Mouse (Mus musculus): Measurements from ENCODE around the gene Gba.
A peak's percentile ranks its signal among the peaks of the same experiment; 100 is the strongest.
"Not testable (repeated sequence)": the region's sequence is repeated elsewhere in the genome, so short reads cannot be mapped to it uniquely, and the experiment has no call there.

Gene Gba

GRCm38 (mm10) chr3:89202253-89203141 is at the start of gene Gba:
Gba (plus strand) TSS chr3:89202928.
- DNase-seq = peak; percentile 82 to 88

GRCm38 (mm10) chr3:89156951-89157350 is 45.8 kb upstream of the Gba start:
- no peak for DNase-seq

- no peak for DNase-seq
Observed at GRCm38 (mm10) chr3:89158651-89159050, 44.1 kb upstream of the Gba start.

GRCm38 (mm10) chr3:89159211-89159610 is 43.5 kb upstream of the Gba start:
- peak; percentile 42 to 70 for DNase-seq

- no peak for DNase-seq
Observed at GRCm38 (mm10) chr3:89159616-89160344, 42.9 kb upstream of the Gba start, which contains the start of gene Hcn3. Hcn3 (minus strand) TSS chr3:89160196.

GRCm38 (mm10) chr3:89161207-89161606 is 41.5 kb upstream of the Gba start:
- not testable (repeated sequence) for DNase-seq

GRCm38 (mm10) chr3:89161786-89162185 is 40.9 kb upstream of the Gba start:
- DNase-seq = no peak

GRCm38 (mm10) chr3:89163123-89163522 is 39.6 kb upstream of the Gba start:
- no peak for DNase-seq

GRCm38 (mm10) chr3:89163643-89164245 is 39.0 kb upstream of the Gba start:
- no peak for DNase-seq

GRCm38 (mm10) chr3:89164506-89165267 is 38.0 kb upstream of the Gba start, which contains the start of gene Clk2:
Clk2 (plus strand) TSS chr3:89164795.
- DNase-seq = peak; percentile 94 to 95

- DNase-seq = no peak
Observed at GRCm38 (mm10) chr3:89165268-89165870, 37.4 kb upstream of the Gba start.

- no peak for DNase-seq
Observed at GRCm38 (mm10) chr3:89166945-89167344, 35.8 kb upstream of the Gba start.

- no peak for DNase-seq
Observed at GRCm38 (mm10) chr3:89174844-89175243, 27.9 kb upstream of the Gba start.

- no peak for DNase-seq
Observed at GRCm38 (mm10) chr3:89175544-89175943, 27.2 kb upstream of the Gba start.

- DNase-seq = no peak
Observed at GRCm38 (mm10) chr3:89176421-89176820, 26.3 kb upstream of the Gba start.

GRCm38 (mm10) chr3:89177242-89178106 is 25.3 kb upstream of the Gba start, which contains the start of gene Scamp3:
Scamp3 (plus strand) TSS chr3:89177473.
- DNase-seq = peak; percentile 90 to 94

- DNase-seq = no peak
Observed at GRCm38 (mm10) chr3:89178107-89178385, 24.7 kb upstream of the Gba start.

GRCm38 (mm10) chr3:89179056-89179455 is 23.7 kb upstream of the Gba start:
- DNase-seq = no peak

- no peak for DNase-seq
Observed at GRCm38 (mm10) chr3:89181749-89182500, 20.8 kb upstream of the Gba start.

GRCm38 (mm10) chr3:89182531-89183057 is 20.1 kb upstream of the Gba start:
- no peak for DNase-seq

Measured in kidney, adult 8-10 months (tissue).